Mouse (Mus musculus): ENCODE measurements around the gene Nhlrc3.

The Nhlrc3 gene

GRCm38 (mm10) chr3:53453346-53453745 lies 9.8 kb downstream of the Nhlrc3 start:
- no peak for DNase-seq

- no peak for DNase-seq
These were observed 10.8 kb downstream of the Nhlrc3 start for GRCm38 (mm10) chr3:53452351-53452750.

GRCm38 (mm10) chr3:53450666-53451065 lies 12.5 kb downstream of the Nhlrc3 start:
- no peak for DNase-seq

GRCm38 (mm10) chr3:53448208-53448607 lies 14.9 kb downstream of the Nhlrc3 start:
- no peak for DNase-seq

GRCm38 (mm10) chr3:53446801-53447200 lies 16.3 kb downstream of the Nhlrc3 start:
- DNase-seq: no peak

- DNase-seq: no peak
These were observed 17.6 kb downstream of the Nhlrc3 start for GRCm38 (mm10) chr3:53445540-53445939.

GRCm38 (mm10) chr3:53436550-53436949 lies 26.6 kb downstream of the Nhlrc3 start:
- DNase-seq: no peak

GRCm38 (mm10) chr3:53434610-53435009 lies 28.5 kb downstream of the Nhlrc3 start:
- DNase-seq: no peak

GRCm38 (mm10) chr3:53423576-53423975 lies 39.6 kb downstream of the Nhlrc3 start:
- DNase-seq: no peak

- DNase-seq: no peak
These were observed 40.4 kb downstream of the Nhlrc3 start for GRCm38 (mm10) chr3:53422691-53423090.

- no peak for DNase-seq
These were observed 41.5 kb downstream of the Nhlrc3 start for GRCm38 (mm10) chr3:53421656-53422055.

- DNase-seq: no peak
These were observed 45.4 kb downstream of the Nhlrc3 start for GRCm38 (mm10) chr3:53417701-53418100.

- DNase-seq: no peak
These were observed 47.1 kb downstream of the Nhlrc3 start for GRCm38 (mm10) chr3:53416036-53416506.

GRCm38 (mm10) chr3:53413959-53414358 lies 49.2 kb downstream of the Nhlrc3 start:
- no peak for DNase-seq

- DNase-seq: no peak
These were observed 49.7 kb downstream of the Nhlrc3 start for GRCm38 (mm10) chr3:53413465-53413864.

GRCm38 (mm10) chr3:53412259-53412658 lies 50.9 kb downstream of the Nhlrc3 start:
- DNase-seq: no peak

- no peak for DNase-seq
These were observed 53.1 kb downstream of the Nhlrc3 start for GRCm38 (mm10) chr3:53410031-53410430.

- no peak for DNase-seq
These were observed 56.0 kb downstream of the Nhlrc3 start for GRCm38 (mm10) chr3:53407145-53407544.

Data from kidney, adult 18-20 months (tissue).